Mouse (Mus musculus) liver, adult 2 months (tissue): Measurements from ENCODE around the gene Kcnt2.

Experiments
- CTCF ChIP-seq: fragments of 200-500 bp; IDR thresholded peaks from 2 replicates; pipeline ENCODE4 v1.5.1; 2011; ENCODE audit warnings: low read depth, low read length, control low read depth
- POLR2A ChIP-seq: fragments of 200-500 bp; IDR thresholded peaks from 2 replicates; pipeline ENCODE4 v1.6.1; 2011; ENCODE audit warnings: low read length, control low read depth; ENCODE audit not compliant: insufficient read depth; ENCODE audit errors: extremely low read depth

- TF ChIP-seq CTCF (no peak), POLR2A (no peak)
Observed at GRCm38 (mm10) chr1:140310739-140311138, 64.8 kb downstream of the Kcnt2 start.
